Mouse (Mus musculus) CD4-positive, CD25-positive, alpha-beta regulatory T cell (primary cell): Measurements from ENCODE around the gene Srpk1. TPM values are rescaled to one million over a fixed set of nuclear protein-coding genes. Genes with fewer than 3 reads are reported as not detected.

ENCODE experiments used
- polyA plus RNA-seq: library from polyadenylated mRNA; unstranded; fragments of 100-300 nt; shearing (Covaris generic); gene quantifications from one replicate; pipeline ENCODE4 v1.2.1, GENCODE M21; 2017

The Srpk1 gene
- polyA plus RNA-seq, result 225 TPM

GRCm38 (mm10) chr17:28622300-28622759 lies at the start of gene Srpk1:
Gene Srpk1 (minus strand): TSS chr17:28622709.

DNA sequence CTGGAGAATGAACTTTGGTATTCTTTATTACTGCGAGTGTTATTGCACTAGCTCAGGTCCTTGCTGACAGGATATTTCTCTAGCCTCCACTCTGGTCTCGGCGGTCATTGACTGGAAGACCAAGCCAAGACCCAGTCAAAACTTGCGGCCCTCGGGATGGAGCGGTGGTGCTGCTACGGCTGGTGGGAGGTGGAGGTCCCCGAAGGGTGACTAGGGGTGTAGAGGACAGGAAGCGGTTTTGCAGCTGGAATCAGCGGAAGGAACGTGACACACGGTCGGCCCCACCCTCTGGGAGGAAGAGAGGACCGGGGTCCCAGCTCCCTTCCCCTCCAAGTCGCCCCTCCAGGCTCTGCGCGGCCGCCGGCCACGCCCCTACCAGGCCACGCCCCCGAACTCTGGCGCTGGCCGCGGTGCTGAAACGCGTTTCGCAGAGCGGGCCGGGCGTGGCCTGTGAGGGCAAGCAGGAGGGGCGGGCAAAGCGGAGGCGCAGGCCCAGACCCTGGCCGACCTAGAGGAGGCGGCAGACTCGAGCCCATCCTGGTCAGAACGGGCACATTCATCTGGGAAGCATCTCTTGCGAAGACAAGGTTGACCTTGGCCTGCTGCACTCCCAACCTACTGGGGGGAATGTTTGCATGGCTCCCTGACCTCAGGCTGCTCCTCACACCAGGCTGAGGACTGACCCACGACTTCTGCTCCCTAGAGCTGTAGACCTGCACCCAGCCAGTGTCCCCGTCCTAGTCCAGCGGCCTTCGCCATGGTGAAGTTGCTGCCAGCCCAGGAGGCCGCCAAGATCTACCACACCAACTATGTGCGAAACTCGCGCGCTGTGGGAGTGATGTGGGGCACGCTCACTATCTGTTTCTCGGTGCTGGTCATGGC lies 47.0 kb downstream of the Srpk1 start, which contains the start of gene Lhfpl5:
Gene Lhfpl5 (plus strand): TSS at position 398 of the 882 bp plus-strand sequence.

GRCm38 (mm10) chr17:28560598-28560997 lies 61.9 kb downstream of the Srpk1 start, which contains the start of gene Clps:
Gene Clps (minus strand): TSS chr17:28560766.

DNA sequence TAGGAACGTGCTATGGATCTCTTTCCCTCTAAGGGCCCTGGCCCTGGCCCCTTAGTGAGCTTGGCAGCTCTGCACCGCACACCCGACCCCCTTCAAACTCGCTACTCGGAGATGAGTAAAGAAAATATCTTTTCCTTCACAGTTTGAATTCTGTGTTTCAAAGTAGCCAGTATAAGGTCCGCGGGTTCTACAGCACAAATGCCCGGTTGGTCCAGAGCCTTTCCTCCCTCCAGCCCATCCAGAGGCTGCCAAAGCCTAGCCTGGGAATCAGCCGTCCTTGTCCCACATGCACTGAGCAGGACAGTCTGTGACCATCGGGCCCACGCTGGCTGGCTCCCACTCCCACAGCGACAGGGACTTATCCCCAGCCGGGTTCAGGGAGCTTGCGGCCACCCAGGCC lies 73.4 kb downstream of the Srpk1 start, which contains the start of gene Clpsl2:
Gene Clpsl2 (plus strand): TSS at position 301 of the 400 bp plus-strand sequence.

Other genes with a start within 250 kb of the Srpk1 start
- gene Fkbp5, start 105.2 kb downstream of the Srpk1 start, polyA plus RNA-seq, result 57.8 TPM
- gene Armc12, start 91.9 kb downstream of the Srpk1 start, polyA plus RNA-seq, result not detected
- gene Clpsl2, start 73.3 kb downstream of the Srpk1 start, polyA plus RNA-seq, result not detected
- gene Clps, start 61.9 kb downstream of the Srpk1 start, polyA plus RNA-seq, result 0.35 TPM
- gene Lhfpl5, start 47.1 kb downstream of the Srpk1 start, polyA plus RNA-seq, result 0.91 TPM
- 0.38 TPM for gene Slc26a8, start 67.5 kb upstream of the Srpk1 start, polyA plus RNA-seq
- gene Mapk14, start 68.6 kb upstream of the Srpk1 start, polyA plus RNA-seq, result 103 TPM
- gene AC170998.1, start 103.4 kb upstream of the Srpk1 start, polyA plus RNA-seq, result 5.7 TPM
- gene Mapk13, start 146.6 kb upstream of the Srpk1 start, polyA plus RNA-seq, result not detected
- 12.3 TPM for gene Brpf3, start 178.4 kb upstream of the Srpk1 start, polyA plus RNA-seq
- gene Pnpla1, start 235.7 kb upstream of the Srpk1 start, polyA plus RNA-seq, result not detected